Mouse (Mus musculus) liver, embryonic 14.5 days (tissue): ENCODE measurements at regions not wholly inside any gene's neighbourhood (a gene's known extent, or its start where the extent isn't known, plus 50 kb on each side); places are given as distances from the start of the nearest gene placed in this dataset.

ENCODE experiments used
- CTCF ChIP-seq: IDR thresholded peaks from 2 replicates; pipeline ENCODE4 v1.5.1; 2016; ENCODE audit warnings: antibody characterized with exemption, low read depth, control low read depth
- EP300 ChIP-seq: IDR thresholded peaks from 2 replicates; pipeline ENCODE4 v1.6.1; 2016; ENCODE audit warnings: antibody characterized with exemption, low read depth

DNA sequence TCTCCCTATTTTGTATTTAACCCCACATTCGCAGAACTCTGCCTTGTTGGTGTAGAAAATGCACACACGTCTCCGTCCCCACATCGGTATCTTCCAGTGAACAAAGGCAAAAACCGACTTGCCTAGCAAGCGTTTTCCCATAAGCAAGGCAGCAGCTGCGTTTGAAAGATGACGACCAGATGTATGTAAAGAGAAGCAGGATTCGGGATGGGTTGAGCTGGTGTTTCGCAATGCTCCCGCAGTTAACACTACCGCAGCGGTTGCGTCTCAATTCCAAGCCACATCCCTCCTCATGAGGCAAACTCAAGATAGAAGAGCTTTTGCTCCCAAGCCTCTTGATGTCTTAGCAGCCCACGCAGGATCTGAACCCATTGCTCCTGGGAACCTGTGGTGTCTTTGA is 59.9 kb upstream of the Rab3gap2 start:
- TF ChIP-seq CTCF = no peak
- no peak for TF ChIP-seq EP300
